Mouse (Mus musculus): ENCODE measurements around the gene Olfr523. TPM values are rescaled to one million over a fixed set of nuclear protein-coding genes. Genes with fewer than 3 reads are reported as not detected.
"Not testable (repeated sequence)": the region's sequence is repeated elsewhere in the genome, so short reads cannot be mapped to it uniquely, and the experiment has no call there.

The Olfr523 gene
- not detected in 2 replicates for polyA plus RNA-seq (2014; fragmentation: Nextera tagmentation; extraction: Ambion mirVana)

DNA sequence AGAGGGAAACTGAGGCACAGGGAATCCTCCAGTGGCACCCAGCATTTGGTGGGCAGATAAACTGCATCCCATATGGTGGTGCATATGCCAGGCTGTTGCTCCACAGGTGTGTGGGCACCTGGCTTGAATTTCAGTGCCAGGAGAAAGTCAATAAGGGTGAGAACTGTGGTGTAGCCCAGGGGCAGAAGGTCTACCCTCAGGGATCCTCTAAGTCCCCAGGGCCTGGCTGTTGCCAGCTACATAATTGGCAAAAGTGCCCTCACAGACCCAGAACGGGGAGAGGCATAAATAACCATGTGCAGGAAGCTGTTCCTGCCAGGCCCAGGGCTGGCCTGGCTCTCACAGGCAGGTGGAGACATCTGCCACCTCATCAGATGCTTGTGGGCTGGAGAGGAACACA is at the start of gene Olfr523:
TSS of gene Olfr523 (plus strand) at position 282 of the 400 bp plus-strand sequence.
- H3K4me2 ChIP-seq (ENCODE audit: low read length), result no peak within 1 kb of the TSS
- no peaks in the 10 kb centered on the region for H3K27me3 ChIP-seq (ENCODE audit: control insufficient read depth, insufficient read depth, low read length)
- H3K9ac ChIP-seq (ENCODE audit: low read length), result no peak within 1 kb of the TSS
- no peaks in the 10 kb centered on the region for H3K9me3 ChIP-seq (ENCODE audit: control insufficient read depth, low read length)
- 38% methylated on average over 1 of the region's 1 CpGs for WGBS
- ATAC-seq (ENCODE audit: insufficient number of reproducible peaks, insufficient read depth, low FRiP score, low read depth), result no peak
- H3K4me3 ChIP-seq (ENCODE audit: control insufficient read depth in 1 of 2, insufficient read depth in 1 of 2, low read depth in 1 of 2, low read length in 2 of 2), result no peak within 1 kb of the TSS
- no peaks in the 10 kb centered on the region for H3K4me1 ChIP-seq (ENCODE audit: control insufficient read depth in 2 of 2, insufficient read depth in 2 of 2, low read length in 2 of 2)
- no peak within 1 kb of the TSS for H3K27ac ChIP-seq (replicated peaks in 1 of 2; ENCODE audit: control insufficient read depth in 1 of 2, insufficient read depth in 1 of 2, low read depth in 2 of 2, low read length in 2 of 2)
- H3K36me3 ChIP-seq (ENCODE audit: control insufficient read depth, insufficient read depth, low read length), result no peaks in the 10 kb centered on the region

DNA sequence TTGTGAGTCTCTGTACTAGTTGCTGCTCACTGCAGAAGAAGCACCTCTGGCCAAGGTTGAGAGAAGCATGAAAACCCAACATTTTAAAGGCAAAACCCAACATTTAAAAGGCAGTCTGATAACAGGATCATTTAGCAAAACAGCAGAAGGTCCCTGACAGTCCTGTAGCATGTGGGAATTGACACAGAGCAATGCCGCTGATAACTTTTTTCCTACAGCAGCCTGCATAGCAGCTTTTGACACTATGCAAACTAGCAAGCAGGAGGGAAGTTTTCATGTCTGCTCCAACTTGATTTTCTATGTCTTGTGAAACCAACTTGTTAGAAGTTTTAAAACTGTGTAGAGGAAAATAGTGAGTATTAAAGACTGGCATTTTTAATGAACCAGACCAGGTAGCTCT is 48.6 kb upstream of the Olfr523 start:
- H3K4me2 ChIP-seq (ENCODE audit: low read length), result no peak overlapping the region
- no peak overlapping the region for H3K9ac ChIP-seq (ENCODE audit: low read length)
- WGBS, result 83% methylated on average over 1 of the region's 1 CpGs
- H3K36me3 ChIP-seq (ENCODE audit: control insufficient read depth, insufficient read depth, low read length), result peaks cover 2% of the 10 kb centered on the region; the same call in 1 of the 2 replicates
- no peaks in the 10 kb centered on the region for H3K27me3 ChIP-seq (ENCODE audit: control insufficient read depth, insufficient read depth, low read length)
- no peaks in the 10 kb centered on the region for H3K9me3 ChIP-seq (ENCODE audit: control insufficient read depth, low read length)
- ATAC-seq (ENCODE audit: insufficient number of reproducible peaks, insufficient read depth, low FRiP score, low read depth), result no peak
- H3K27ac ChIP-seq (replicated peaks in 1 of 2; ENCODE audit: control insufficient read depth in 1 of 2, insufficient read depth in 1 of 2, low read depth in 2 of 2, low read length in 2 of 2), result no peak overlapping the region
- H3K4me3 ChIP-seq (ENCODE audit: control insufficient read depth in 1 of 2, insufficient read depth in 1 of 2, low read depth in 1 of 2, low read length in 2 of 2), result no peak overlapping the region
- peaks cover 0 to 3% of the 10 kb centered on the region in 2 experiments; a peak in 1 of 4 replicates for H3K4me1 ChIP-seq (ENCODE audit: control insufficient read depth in 2 of 2, insufficient read depth in 2 of 2, low read length in 2 of 2)

DNA sequence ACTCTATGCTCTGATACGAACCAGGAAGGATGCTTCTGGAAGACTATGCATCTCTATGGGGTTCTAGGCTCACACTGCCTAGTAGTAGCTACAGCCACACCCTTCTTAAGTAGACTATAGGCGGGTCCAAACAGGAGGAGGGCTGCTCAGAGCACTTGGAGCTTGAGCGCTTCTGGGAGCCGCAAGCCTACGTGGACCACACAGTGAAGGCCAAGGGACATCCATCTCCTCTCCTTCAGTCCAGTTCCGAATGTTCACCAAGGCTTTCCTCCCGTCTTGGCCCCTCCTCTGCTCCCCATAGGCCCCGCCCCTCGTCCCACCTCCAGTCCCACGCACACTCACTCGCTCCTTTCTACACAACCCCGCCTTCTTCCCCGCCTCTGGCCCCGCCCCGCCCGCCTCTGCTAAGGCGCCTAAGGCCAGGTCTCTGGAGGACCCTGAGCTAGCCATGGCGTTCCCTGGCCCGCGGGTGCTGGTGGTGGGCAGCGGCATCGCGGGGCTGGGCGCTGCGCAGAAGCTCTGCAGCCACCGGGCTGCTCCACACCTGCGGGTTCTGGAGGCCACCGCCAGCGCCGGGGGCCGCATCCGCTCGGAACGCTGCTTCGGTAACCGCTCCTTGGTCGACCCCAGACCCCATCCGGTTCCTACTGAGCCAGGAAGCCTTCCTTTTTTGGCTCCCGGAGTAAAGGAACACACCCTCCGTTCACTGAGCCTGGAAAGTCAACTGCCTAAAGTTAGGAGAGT is 47.6 kb upstream of the Olfr523 start:
- Histone ChIP-seq H3K4me1 (ENCODE audit: control insufficient read depth in 2 of 2, insufficient read depth in 2 of 2, low read length in 2 of 2) (peaks cover 0 to 3% of the 10 kb centered on the region in 2 experiments; a peak in 1 of 4 replicates), H3K27ac (replicated peaks in 1 of 2; ENCODE audit: control insufficient read depth in 1 of 2, insufficient read depth in 1 of 2, low read depth in 2 of 2, low read length in 2 of 2) (no peak overlapping the region), H3K9me3 (ENCODE audit: control insufficient read depth, low read length) (no peaks in the 10 kb centered on the region), H3K4me2 (ENCODE audit: low read length) (peak overlapping the region; percentile 75), H3K9ac (ENCODE audit: low read length) (peak overlapping the region; percentile 78), H3K4me3 (ENCODE audit: control insufficient read depth in 1 of 2, insufficient read depth in 1 of 2, low read depth in 1 of 2, low read length in 2 of 2) (peak overlapping the region; percentile 57 to 82), H3K27me3 (ENCODE audit: control insufficient read depth, insufficient read depth, low read length) (no peaks in the 10 kb centered on the region), H3K36me3 (ENCODE audit: control insufficient read depth, insufficient read depth, low read length) (peaks cover 13% of the 10 kb centered on the region; the same call in 1 of the 2 replicates)
- WGBS, result 2% methylated on average over 40 of the region's 40 CpGs
- peak; percentile 97 for ATAC-seq (ENCODE audit: insufficient number of reproducible peaks, insufficient read depth, low FRiP score, low read depth)

DNA sequence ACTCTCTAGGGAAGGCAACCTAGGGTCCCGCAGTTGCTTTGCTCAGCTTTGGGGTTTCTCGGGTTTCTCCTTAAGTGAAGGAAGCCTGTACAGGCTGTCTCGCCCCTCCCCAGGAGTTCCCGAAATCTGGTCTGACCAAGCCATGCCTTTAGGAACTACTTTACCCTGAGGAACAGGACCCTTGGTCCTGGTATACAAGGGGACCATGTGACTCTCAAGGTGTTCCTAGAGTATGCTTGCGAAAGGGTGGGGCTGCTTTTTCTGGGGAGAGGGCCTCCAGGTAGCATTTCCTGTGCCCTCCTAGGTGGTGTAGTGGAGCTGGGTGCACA is 47.0 kb upstream of the Olfr523 start:
- Histone ChIP-seq H3K9me3 (ENCODE audit: control insufficient read depth, low read length) (no peaks in the 10 kb centered on the region), H3K4me3 (ENCODE audit: control insufficient read depth in 1 of 2, insufficient read depth in 1 of 2, low read depth in 1 of 2, low read length in 2 of 2) (peak overlapping the region; percentile 57 to 82), H3K4me2 (ENCODE audit: low read length) (peak overlapping the region; percentile 75), H3K27ac (replicated peaks in 1 of 2; ENCODE audit: control insufficient read depth in 1 of 2, insufficient read depth in 1 of 2, low read depth in 2 of 2, low read length in 2 of 2) (no peak overlapping the region), H3K9ac (ENCODE audit: low read length) (peak overlapping the region; percentile 78), H3K4me1 (ENCODE audit: control insufficient read depth in 2 of 2, insufficient read depth in 2 of 2, low read length in 2 of 2) (peaks cover 0 to 3% of the 10 kb centered on the region in 2 experiments; a peak in 1 of 4 replicates), H3K27me3 (ENCODE audit: control insufficient read depth, insufficient read depth, low read length) (no peaks in the 10 kb centered on the region), H3K36me3 (ENCODE audit: control insufficient read depth, insufficient read depth, low read length) (peaks cover 14% of the 10 kb centered on the region; the same call in 1 of the 2 replicates)
- 7% methylated on average over 5 of the region's 5 CpGs for WGBS
- ATAC-seq (ENCODE audit: insufficient number of reproducible peaks, insufficient read depth, low FRiP score, low read depth), result peak; percentile 16; the same call in 1 of the 2 replicates

DNA sequence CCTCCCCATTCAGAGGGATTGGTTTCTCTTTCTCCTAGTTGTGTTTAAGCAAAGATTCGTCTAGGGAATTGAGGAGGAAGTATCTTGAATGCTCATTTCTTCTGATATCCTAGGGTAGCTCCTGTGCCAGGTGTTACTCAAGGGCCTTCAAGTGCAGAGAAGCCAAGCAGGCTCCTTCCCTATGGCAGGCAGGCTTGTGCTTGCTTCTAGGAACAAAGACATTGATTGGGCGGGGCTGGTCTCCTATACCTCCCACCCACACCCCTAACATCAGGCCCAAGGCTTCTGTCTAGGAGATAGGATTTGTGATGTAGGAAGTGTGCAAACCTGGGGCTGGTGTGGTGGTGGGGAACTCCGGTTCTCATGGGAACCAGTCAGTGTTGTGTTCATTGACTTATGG is 46.1 kb upstream of the Olfr523 start:
- Histone ChIP-seq H3K27me3 (ENCODE audit: control insufficient read depth, insufficient read depth, low read length) (no peaks in the 10 kb centered on the region), H3K4me3 (ENCODE audit: control insufficient read depth in 1 of 2, insufficient read depth in 1 of 2, low read depth in 1 of 2, low read length in 2 of 2) (no peak overlapping the region)
- 80% methylated on average over 3 of the region's 3 CpGs for WGBS

DNA sequence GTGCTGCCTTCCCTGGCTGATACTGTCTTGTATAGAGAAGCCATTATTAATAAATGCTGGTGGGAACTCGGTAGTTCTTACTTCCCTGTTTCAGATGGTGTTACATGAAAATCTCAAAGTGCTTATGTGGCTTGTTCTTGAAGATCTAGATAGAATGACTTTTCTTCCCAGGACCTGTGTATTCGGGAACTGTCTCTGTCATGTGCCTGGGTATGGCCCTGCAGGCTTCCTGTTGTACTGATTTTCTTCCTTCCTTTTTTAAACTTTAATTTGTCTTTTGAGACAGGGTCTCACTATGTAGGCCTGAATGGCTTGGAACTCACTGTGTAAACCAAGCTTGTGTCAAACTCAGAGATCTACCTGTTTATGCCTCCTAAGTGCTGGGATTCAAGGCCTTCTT is 45.1 kb upstream of the Olfr523 start:
- Histone ChIP-seq H3K4me1 (ENCODE audit: control insufficient read depth in 2 of 2, insufficient read depth in 2 of 2, low read length in 2 of 2) (peaks cover 0 to 3% of the 10 kb centered on the region in 2 experiments; a peak in 1 of 4 replicates), H3K4me2 (ENCODE audit: low read length) (no peak overlapping the region), H3K27ac (replicated peaks in 1 of 2; ENCODE audit: control insufficient read depth in 1 of 2, insufficient read depth in 1 of 2, low read depth in 2 of 2, low read length in 2 of 2) (no peak overlapping the region), H3K9ac (ENCODE audit: low read length) (no peak overlapping the region), H3K4me3 (ENCODE audit: control insufficient read depth in 1 of 2, insufficient read depth in 1 of 2, low read depth in 1 of 2, low read length in 2 of 2) (no peak overlapping the region), H3K36me3 (ENCODE audit: control insufficient read depth, insufficient read depth, low read length) (peaks cover 18% of the 10 kb centered on the region; the same call in 1 of the 2 replicates), H3K9me3 (ENCODE audit: control insufficient read depth, low read length) (no peaks in the 10 kb centered on the region), H3K27me3 (ENCODE audit: control insufficient read depth, insufficient read depth, low read length) (no peaks in the 10 kb centered on the region)
- 73% methylated on average over 2 of the region's 2 CpGs for WGBS
- ATAC-seq (ENCODE audit: insufficient number of reproducible peaks, insufficient read depth, low FRiP score, low read depth), result no peak

More for the DNA sequence above, 46.1 kb upstream of the Olfr523 start:
- Histone ChIP-seq H3K27ac (replicated peaks in 1 of 2; ENCODE audit: control insufficient read depth in 1 of 2, insufficient read depth in 1 of 2, low read depth in 2 of 2, low read length in 2 of 2) (no peak overlapping the region), H3K4me1 (ENCODE audit: control insufficient read depth in 2 of 2, insufficient read depth in 2 of 2, low read length in 2 of 2) (peaks cover 0 to 3% of the 10 kb centered on the region in 2 experiments; a peak in 1 of 4 replicates), H3K9ac (ENCODE audit: low read length) (no peak overlapping the region), H3K4me2 (ENCODE audit: low read length) (no peak overlapping the region), H3K36me3 (ENCODE audit: control insufficient read depth, insufficient read depth, low read length) (peaks cover 18% of the 10 kb centered on the region; the same call in 1 of the 2 replicates), H3K9me3 (ENCODE audit: control insufficient read depth, low read length) (no peaks in the 10 kb centered on the region)
- ATAC-seq (ENCODE audit: insufficient number of reproducible peaks, insufficient read depth, low FRiP score, low read depth), result no peak

DNA sequence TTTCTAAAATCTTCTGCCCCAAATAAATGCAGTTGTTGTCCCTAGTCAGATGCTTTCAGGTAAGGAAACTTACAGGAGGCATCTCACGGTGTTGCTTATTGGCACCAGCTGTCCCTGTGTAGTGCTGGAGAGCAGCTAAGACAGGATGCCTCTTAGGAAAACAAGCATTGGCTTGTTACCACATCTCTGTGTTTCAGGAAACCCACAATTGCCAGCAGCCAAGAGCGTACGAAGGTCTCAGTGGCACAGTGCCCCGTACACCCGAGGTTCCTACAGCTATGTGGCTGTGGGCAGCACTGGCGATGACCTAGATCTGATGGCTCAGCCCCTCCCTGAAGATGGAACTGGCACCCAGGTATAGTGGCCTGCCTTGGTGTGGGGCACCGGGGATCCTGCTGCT is 40.8 kb upstream of the Olfr523 start:
- not testable (repeated sequence) for H3K27me3 ChIP-seq (ENCODE audit: control insufficient read depth, insufficient read depth, low read length)

More for the DNA sequence above, 40.8 kb upstream of the Olfr523 start:
- not testable (repeated sequence) for H3K4me2 ChIP-seq (ENCODE audit: low read length); H3K4me3 ChIP-seq (ENCODE audit: control insufficient read depth in 1 of 2, insufficient read depth in 1 of 2, low read depth in 1 of 2, low read length in 2 of 2); H3K9ac ChIP-seq (ENCODE audit: low read length); ATAC-seq (ENCODE audit: insufficient number of reproducible peaks, insufficient read depth, low FRiP score, low read depth); H3K27ac ChIP-seq (replicated peaks in 1 of 2; ENCODE audit: control insufficient read depth in 1 of 2, insufficient read depth in 1 of 2, low read depth in 2 of 2, low read length in 2 of 2); H3K4me1 ChIP-seq (ENCODE audit: control insufficient read depth in 2 of 2, insufficient read depth in 2 of 2, low read length in 2 of 2); H3K9me3 ChIP-seq (ENCODE audit: control insufficient read depth, low read length)
- H3K36me3 ChIP-seq (ENCODE audit: control insufficient read depth, insufficient read depth, low read length), result peaks cover 18% of the 10 kb centered on the region; the same call in 1 of the 2 replicates
- WGBS, result 87% methylated on average over 7 of the region's 7 CpGs

Data from heart, embryonic 14.5 days (tissue).